ENCODE assay signal across 20 mouse cellular contexts in genomic region chr4:97766100-97766499, GRCm38 (mm10). TPM values are rescaled to one million over a fixed set of nuclear protein-coding genes. Genes with fewer than 3 reads are reported as not detected.
DNase-seq lines count a peak whose midpoint lies in the region; ATAC-seq and TF ChIP-seq lines count a peak whose summit lies in the region.
"Had no signal": no experiment of that assay in that cellular context is flagged by ENCODE, and none has a peak within 500 bp of the region (broad histone marks: within the 10 kb centered on the region; RNA-seq: fewer than 3 reads in every experiment).

No protein-coding gene starts in this region.

- H3K36me3 ChIP-seq in kidney, adult 2 months (ENCODE audit: control insufficient read depth, insufficient read depth, low read length): no peaks in the 10 kb centered on the region
- no peaks in the 10 kb centered on the region for H3K36me3 ChIP-seq in kidney, embryonic 15.5 days
- H3K36me3 ChIP-seq in midbrain, embryonic 11.5 days (ENCODE audit: control insufficient read depth, insufficient read depth, low read length): no peaks in the 10 kb centered on the region
- no peaks in the 10 kb centered on the region for H3K36me3 ChIP-seq in midbrain, embryonic 14.5 days (ENCODE audit: control insufficient read depth, insufficient read depth, low read length)
- H3K36me3 ChIP-seq: embryonic facial prominence, embryonic 10.5 days; embryonic facial prominence, embryonic 12.5 days; forebrain, embryonic 15.5 days had no signal

- no peak for ATAC-seq in kidney, embryonic 15.5 days (replicated peaks; ENCODE audit: low FRiP score)
- no peak for ATAC-seq in midbrain, embryonic 11.5 days (ENCODE audit: low FRiP score)
- ATAC-seq in midbrain, embryonic 14.5 days (ENCODE audit: low FRiP score, low TSS enrichment): no peak
- ATAC-seq: forebrain, embryonic 13.5 days; forebrain, embryonic 15.5 days had no signal

- TF ChIP-seq POLR2A in kidney, adult 2 months (IDR thresholded peaks at IDR 0.05; ENCODE audit: low read depth, low read length): no peak

- no peaks in the 10 kb centered on the region for H3K27me3 ChIP-seq in kidney, adult 2 months (replicated peaks; ENCODE audit: control insufficient read depth, insufficient read depth, low read length)
- H3K27me3 ChIP-seq in kidney, embryonic 15.5 days: peaks cover 19% of the 10 kb centered on the region; the same call in 1 of the 2 replicates
- H3K27me3 ChIP-seq in midbrain, embryonic 11.5 days (ENCODE audit: control insufficient read depth, insufficient read depth, low read length): no peaks in the 10 kb centered on the region
- no peaks in the 10 kb centered on the region for H3K27me3 ChIP-seq in midbrain, embryonic 14.5 days (ENCODE audit: control insufficient read depth, insufficient read depth, low read length)
- H3K27me3 ChIP-seq: embryonic facial prominence, embryonic 12.5 days; forebrain, embryonic 13.5 days; forebrain, embryonic 15.5 days had no signal

- no peaks in the 10 kb centered on the region for H3K9me3 ChIP-seq in kidney, embryonic 15.5 days (replicated peaks)
- H3K9me3 ChIP-seq in midbrain, embryonic 11.5 days (ENCODE audit: control insufficient read depth, low read length): no peaks in the 10 kb centered on the region
- H3K9me3 ChIP-seq in midbrain, embryonic 14.5 days (ENCODE audit: control insufficient read depth, low read length): no peaks in the 10 kb centered on the region
- H3K9me3 ChIP-seq: embryonic facial prominence, embryonic 10.5 days; embryonic facial prominence, embryonic 12.5 days; forebrain, embryonic 13.5 days; forebrain, embryonic 15.5 days had no signal

- WGBS in kidney, adult 2 months: 74% methylated on average over 3 of the region's 3 CpGs
- WGBS in kidney, embryonic 15.5 days: 91% methylated on average over 3 of the region's 3 CpGs
- 88% methylated on average over 3 of the region's 3 CpGs for WGBS in midbrain, embryonic 11.5 days
- 88% methylated on average over 3 of the region's 3 CpGs for WGBS in midbrain, embryonic 14.5 days

- DNase-seq in kidney, adult 2 months: peak; percentile 53
- peak; percentile 4 for DNase-seq in kidney, postnatal 10 days
- DNase-seq in kidney, postnatal 36 days: no peak
- peak; percentile 82 for DNase-seq in midbrain, embryonic 11.5 days (ENCODE audit: low spot score, missing footprints)
- DNase-seq in midbrain, embryonic 14.5 days: no peak
- DNase-seq in urinary bladder, postnatal 36 days (ENCODE audit: low spot score in 2 of 2): no peak
- DNase-seq: adrenal gland, adult 2 months; adrenal gland, postnatal 10 days; adrenal gland, postnatal 25 days; cerebellum, adult 11-12 months; cerebellum, adult 2 months; cerebellum, adult 9-10 months; cerebellum, postnatal 10 days; cerebellum, postnatal 25 days had no signal

- TF ChIP-seq CTCF in kidney, adult 2 months (conservative IDR thresholded peaks at IDR 0.05; ENCODE audit: insufficient read depth, insufficient read length, low read depth, low read length): no peak

- H3K9ac ChIP-seq in kidney, embryonic 15.5 days: no peak overlapping the region
- no peak overlapping the region for H3K9ac ChIP-seq in midbrain, embryonic 11.5 days (ENCODE audit: low read length)
- H3K9ac ChIP-seq in midbrain, embryonic 14.5 days (replicated peaks; ENCODE audit: low read length): no peak overlapping the region
- H3K9ac ChIP-seq: embryonic facial prominence, embryonic 12.5 days; forebrain, embryonic 13.5 days; forebrain, embryonic 15.5 days had no signal

- peak overlapping the region; percentile 96 for H3K27ac ChIP-seq in kidney, adult 2 months (ENCODE audit: insufficient read depth, low read depth, low read length)
- H3K27ac ChIP-seq in kidney, embryonic 15.5 days: no peak overlapping the region
- no peak overlapping the region for H3K27ac ChIP-seq in midbrain, embryonic 11.5 days (ENCODE audit: low read depth, low read length)
- no peak overlapping the region for H3K27ac ChIP-seq in midbrain, embryonic 14.5 days (replicated peaks; ENCODE audit: low read depth, low read length)
- H3K27ac ChIP-seq: embryonic facial prominence, embryonic 10.5 days; embryonic facial prominence, embryonic 12.5 days; forebrain, embryonic 13.5 days; forebrain, embryonic 15.5 days had no signal

- no peak overlapping the region for H3K4me2 ChIP-seq in kidney, embryonic 15.5 days
- H3K4me2 ChIP-seq in midbrain, embryonic 11.5 days: no peak overlapping the region
- H3K4me2 ChIP-seq in midbrain, embryonic 14.5 days (ENCODE audit: low read length): no peak overlapping the region
- H3K4me2 ChIP-seq: embryonic facial prominence, embryonic 12.5 days; forebrain, embryonic 13.5 days; forebrain, embryonic 15.5 days had no signal

- no peak overlapping the region for H3K4me3 ChIP-seq in kidney, adult 2 months (ENCODE audit: insufficient read depth, low read depth, low read length)
- no peak overlapping the region for H3K4me3 ChIP-seq in kidney, embryonic 15.5 days (replicated peaks)
- H3K4me3 ChIP-seq in midbrain, embryonic 11.5 days (ENCODE audit: low read depth, low read length): no peak overlapping the region
- H3K4me3 ChIP-seq in midbrain, embryonic 14.5 days (replicated peaks; ENCODE audit: low read depth, low read length): no peak overlapping the region
- H3K4me3 ChIP-seq: embryonic facial prominence, embryonic 10.5 days; embryonic facial prominence, embryonic 12.5 days; forebrain, embryonic 13.5 days; forebrain, embryonic 15.5 days had no signal

- H3K4me1 ChIP-seq in kidney, adult 2 months (ENCODE audit: control insufficient read depth, insufficient read depth, low read length): peaks cover 9% of the 10 kb centered on the region; the same call in 1 of the 2 replicates
- 0 out of 2 replicates have a peak, but pooled peaks cover 3% of the 10 kb centered on the region for H3K4me1 ChIP-seq in kidney, embryonic 15.5 days
- H3K4me1 ChIP-seq in midbrain, embryonic 11.5 days (ENCODE audit: control insufficient read depth, insufficient read depth, low read length): no peaks in the 10 kb centered on the region
- H3K4me1 ChIP-seq in midbrain, embryonic 14.5 days (ENCODE audit: control insufficient read depth, insufficient read depth, low read length): no peaks in the 10 kb centered on the region
- H3K4me1 ChIP-seq: forebrain, embryonic 15.5 days had no signal

RNA-seq across cellular contexts. Expression of gene Nfia, which starts 6.4 kb away (rescaled TPM):
- 46.5 and 47.1 TPM in 2 replicates for polyA plus RNA-seq in kidney, adult 2 months (2012; rRNA removed)
- 26.8 and 29.3 TPM in 2 replicates for polyA plus RNA-seq in kidney, embryonic 15.5 days (2015; fragmentation: Nextera tagmentation; extraction: Ambion mirVana)
- 14.1 and 15.8 TPM in 2 replicates for polyA plus RNA-seq in midbrain, embryonic 11.5 days (2014; fragmentation: Nextera tagmentation; extraction: Ambion mirVana)
- 30.1 and 37.2 TPM in 2 replicates for polyA plus RNA-seq in midbrain, embryonic 14.5 days (2014; fragmentation: Nextera tagmentation; extraction: Ambion mirVana)

RNA-seq across cellular contexts. Expression of gene E130114P18Rik, which starts 11.8 kb away (rescaled TPM):
- polyA plus RNA-seq in kidney, adult 2 months (2012; rRNA removed): 0.10 and 0.45 TPM in 2 replicates
- polyA plus RNA-seq in kidney, embryonic 15.5 days (2015; fragmentation: Nextera tagmentation; extraction: Ambion mirVana): 0.51 and 0.59 TPM in 2 replicates
- 6.5 and 7.7 TPM in 2 replicates for polyA plus RNA-seq in midbrain, embryonic 11.5 days (2014; fragmentation: Nextera tagmentation; extraction: Ambion mirVana)
- 22.4 and 23.6 TPM in 2 replicates for polyA plus RNA-seq in midbrain, embryonic 14.5 days (2014; fragmentation: Nextera tagmentation; extraction: Ambion mirVana)
- polyA plus RNA-seq: C2C12 had no signal

Comparison
In these comparisons a context has a peak if more than half of its experiments do, and no peak if none do; other contexts are left out.
1. DNase-seq: peak in kidney, adult 2 months (single experiment), kidney, postnatal 10 days (single experiment) and midbrain, embryonic 11.5 days (single experiment); none in kidney, postnatal 36 days (0 of 2), midbrain, embryonic 14.5 days (single experiment) and urinary bladder, postnatal 36 days (0 of 2).